Mouse (Mus musculus): ENCODE measurements around the gene Slc27a2.

- TF ChIP-seq CTCF (IDR thresholded peaks at IDR 0.05; ENCODE audit: control insufficient read depth, insufficient read depth, insufficient read length) (no peak), CEBPB (IDR thresholded peaks at IDR 0.05; ENCODE audit: low read depth) (no peak), MYOD1 (IDR thresholded peaks at IDR 0.05; ENCODE audit: control insufficient read depth, insufficient read length, low read depth) (no peak), MYOG (IDR thresholded peaks at IDR 0.05; ENCODE audit: control insufficient read depth, extremely low read depth, insufficient read length) (no peak)
These were observed 66.4 kb downstream of the Slc27a2 start for GRCm38 (mm10) chr2:126618470-126619179.

All from C2C12 (cell line).